Mouse (Mus musculus): ENCODE results near the gene Pigu.

The Pigu gene

DNA sequence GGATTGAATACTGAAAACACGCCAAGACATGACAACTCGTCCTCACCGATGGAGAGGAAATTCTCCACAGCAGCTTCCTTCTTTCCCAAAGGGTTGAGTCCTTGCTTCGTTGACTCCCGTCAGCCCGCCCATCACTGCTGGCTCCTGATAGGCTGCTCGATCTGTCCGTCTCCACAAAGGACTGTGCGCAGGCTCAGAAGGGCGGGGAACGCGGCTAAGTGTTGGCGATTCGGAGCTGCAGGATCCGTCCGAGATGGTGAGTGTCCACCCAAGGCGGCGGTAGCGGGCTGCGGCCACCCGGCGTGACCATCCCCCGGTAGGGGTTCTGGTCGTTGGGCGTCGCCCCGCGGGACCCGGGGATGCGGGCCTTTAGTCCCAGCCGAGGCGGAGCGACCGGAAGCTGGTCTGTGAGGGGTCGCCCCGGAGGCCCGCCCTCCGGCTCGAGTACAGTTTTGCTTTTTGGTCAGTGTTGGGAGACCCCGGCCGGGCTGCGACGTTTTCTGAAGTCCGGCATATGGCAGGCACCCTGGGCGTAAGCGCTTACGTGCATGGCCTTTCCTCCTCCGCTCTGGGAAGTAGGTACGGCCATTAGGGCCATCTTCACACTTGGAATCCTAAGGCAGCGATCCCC lies 120.8 kb downstream of the Pigu start, which contains the start of gene Dynlrb1:
Gene Dynlrb1, plus strand, starts transcription at position 172 of the 631 bp plus-strand sequence.
- POLR2A ChIA-PET = interaction anchor here (0.5 to 3.7 kb wide), 52 partner anchors 8 to 762 kb away, joined by 3 to 32 read pairs (median 4); partner anchors contain the start of genes Map1lc3a (in 3 of the 4), Itch (in 2 of the 4), Acss2 (in 1 of the 4) and Ahcy (in 1 of the 4)
- CTCF ChIA-PET = interaction anchor here (0.5 to 2.6 kb wide), 16 partner anchors 12 to 1436 kb away, joined by 3 to 14 read pairs (median 4); partner anchors contain the start of genes Fam83c (in 1 of the 4) and Map1lc3a (in 1 of the 4)

DNA sequence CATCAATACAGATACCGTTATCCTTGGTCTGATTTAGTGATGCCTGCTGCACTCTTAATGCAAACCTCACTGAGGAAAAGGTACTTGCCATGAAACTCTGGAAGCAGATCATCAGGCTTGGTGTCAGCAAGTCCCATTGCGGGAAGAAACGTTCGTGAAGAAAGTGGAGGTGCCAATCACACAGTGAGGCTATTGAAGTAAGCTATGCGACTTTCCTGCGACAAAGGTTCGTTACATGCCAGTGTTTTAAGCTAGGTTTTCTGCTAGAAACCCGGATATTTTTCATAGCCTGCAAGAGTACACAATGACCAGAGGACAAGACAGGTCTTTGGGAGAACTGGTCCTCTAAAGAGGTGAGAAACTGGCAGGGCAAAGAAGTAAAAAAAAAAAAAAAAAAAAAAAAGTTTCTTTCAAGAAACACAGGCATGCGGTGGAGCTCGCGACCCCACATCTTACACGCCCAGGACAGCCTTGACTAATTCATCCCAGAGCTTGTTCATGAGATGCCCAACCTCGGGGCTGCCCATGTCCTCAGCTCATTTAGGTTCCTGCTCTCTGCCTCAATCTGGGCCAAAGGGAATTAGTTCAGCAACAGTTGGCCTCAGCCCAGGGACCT lies 121.4 kb downstream of the Pigu start:
- ChIA-PET CTCF (interaction anchor here (0.5 to 2.6 kb wide), 16 partner anchors 13 to 1435 kb away, joined by 3 to 14 read pairs (median 4); partner anchors contain the start of genes Fam83c (in 1 of the 4) and Map1lc3a (in 1 of the 4)), POLR2A (interaction anchor here (0.5 to 3.7 kb wide), 47 partner anchors 8 to 956 kb away, joined by 3 to 32 read pairs (median 4); partner anchors contain the start of genes Map1lc3a (in 3 of the 4), Itch (in 2 of the 4), Acss2 (in 1 of the 4) and Ahcy (in 1 of the 4))
